Mouse (Mus musculus) subcutaneous adipose tissue, adult 2 months (tissue): Measurements from ENCODE around the gene Pramel1. TPM values are rescaled to one million over a fixed set of nuclear protein-coding genes. Genes with fewer than 3 reads are reported as not detected.

ENCODE experiments used
- polyA plus RNA-seq: library from polyadenylated mRNA; depleted of rRNA; stranded (reverse); fragments of >200 nt; gene quantifications from 2 replicates; pipeline ENCODE4 v1.2.3, GENCODE M21; 2012; ENCODE audit warnings: low replicate concordance; rRNA removed

Gene Pramel1
- not detected in 2 replicates for polyA plus RNA-seq

DNA sequence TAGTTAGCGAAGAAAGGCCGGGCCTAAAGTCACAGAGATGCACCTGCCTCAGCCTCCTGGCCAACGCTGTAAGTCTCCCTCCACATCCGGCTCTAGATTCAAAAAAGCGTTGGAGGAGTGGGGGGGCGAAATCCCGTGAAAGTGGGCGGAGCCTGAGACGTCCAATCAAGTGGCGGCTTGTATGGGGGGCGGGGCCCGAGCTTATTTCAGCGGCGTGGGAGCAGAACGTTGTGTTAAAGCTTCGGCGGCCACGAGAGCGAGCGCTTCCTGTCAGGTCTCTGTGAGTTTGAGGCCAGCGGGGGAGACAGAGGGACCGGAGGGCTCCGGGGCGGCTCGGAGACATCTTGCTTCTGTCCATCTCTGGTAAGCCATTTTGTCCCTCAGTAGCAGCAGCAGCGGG lies at the start of gene Pramel1:
Pramel1 (plus strand) TSS at position 248 of the 400 bp plus-strand sequence.

DNA sequence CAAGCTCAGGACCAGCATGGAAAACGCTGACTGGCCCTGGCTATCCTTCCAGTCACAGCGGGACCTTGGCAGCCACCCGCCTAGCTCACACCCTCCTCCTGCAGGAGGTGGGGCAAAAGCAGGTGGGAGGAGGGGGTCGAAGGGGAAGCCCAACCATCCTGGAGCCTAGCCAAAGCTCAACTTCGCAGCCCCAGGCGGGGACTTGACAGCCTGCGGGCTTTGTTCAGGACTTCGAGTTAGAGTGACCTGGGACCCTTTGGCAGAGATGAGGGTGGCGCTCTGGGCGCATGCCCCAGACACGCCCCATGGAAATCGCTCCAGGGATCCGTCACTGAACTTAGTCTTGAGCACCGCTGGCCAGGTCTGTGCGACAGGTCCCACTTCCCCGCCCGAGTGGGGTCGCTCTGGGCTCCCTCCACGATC lies 44.7 kb upstream of the Pramel1 start, which contains the start of gene Lrrc38:
Lrrc38 (plus strand) TSS at position 274 of the 423 bp plus-strand sequence.

GRCm38 (mm10) chr4:143412219-143413092 lies 18.2 kb downstream of the Pramel1 start, which contains the start of gene Pramef8:
Gene Pramef8, plus strand, starts transcription at chr4:143412426.

Other genes with a start within 250 kb of the Pramel1 start
- 7.8 and 14.3 TPM in 2 replicates for gene Prdm2, start 181.4 kb upstream of the Pramel1 start, polyA plus RNA-seq
- gene Pdpn, start 94.9 kb upstream of the Pramel1 start, polyA plus RNA-seq = 7.9 and 9.5 TPM in 2 replicates
- gene Lrrc38, start 44.7 kb upstream of the Pramel1 start, polyA plus RNA-seq = not detected in 2 replicates
- 8.0 and 10.8 TPM in 2 replicates for gene Pramef8, start 18.0 kb downstream of the Pramel1 start, polyA plus RNA-seq
- not detected in 2 replicates for gene Oog4, start 55.9 kb downstream of the Pramel1 start, polyA plus RNA-seq
- gene Gm13043, start 116.9 kb downstream of the Pramel1 start, polyA plus RNA-seq = not detected in 2 replicates
- gene Gm13040, start 141.5 kb downstream of the Pramel1 start, polyA plus RNA-seq = not detected in 2 replicates
- not detected in 2 replicates for gene BC080695, start 157.3 kb downstream of the Pramel1 start, polyA plus RNA-seq
- not detected in 2 replicates for gene Gm13057, start 157.3 kb downstream of the Pramel1 start, polyA plus RNA-seq
- gene Gm13083, start 220.6 kb downstream of the Pramel1 start, polyA plus RNA-seq = not detected in 2 replicates